Mouse (Mus musculus) CH12.LX (cell line): ENCODE measurements around the gene Rlf. TPM values are rescaled to one million over a fixed set of nuclear protein-coding genes. Genes with fewer than 3 reads are reported as not detected.

ENCODE experiments used
- DNase-seq: peaks from one replicate; pipeline ENCODE4 v3.0.0-alpha.2; 2013; ENCODE audit errors: extremely low read depth
- H3K27ac ChIP-seq: 2 replicates; pipeline ENCODE4 v1.5.1; 2012; ENCODE audit warnings: low read depth, mild to moderate bottlenecking, control low read depth, moderate library complexity; ENCODE audit not compliant: insufficient read depth
- H3K27me3 ChIP-seq: replicated peaks from 2 replicates; pipeline ENCODE3; 2012; ENCODE audit warnings: inconsistent platforms
- H3K36me3 ChIP-seq, 2 experiments: replicated peaks in 1 of 2; 2 replicates each; pipeline versions ENCODE3 to v1.6.1; 2012; ENCODE audit warnings: inconsistent platforms in 1 of 2, low read length in 1 of 2, mild to moderate bottlenecking in 1 of 2, mixed read lengths in 1 of 2, moderate library complexity in 1 of 2; ENCODE audit not compliant: control insufficient read depth in 1 of 2, insufficient read depth in 1 of 2
- H3K4me1 ChIP-seq, 2 experiments: 2 replicates each; pipeline ENCODE4 v1.6.1; 2012; ENCODE audit warnings: inconsistent platforms in 1 of 2, moderate library complexity in 1 of 2; ENCODE audit not compliant: insufficient read depth in 2 of 2, control insufficient read depth in 1 of 2
- H3K4me2 ChIP-seq: 2 replicates; pipeline ENCODE4 v1.6.1; 2012; ENCODE audit warnings: low read depth, mild to moderate bottlenecking, control low read depth; ENCODE audit not compliant: poor library complexity, insufficient read depth, severe bottlenecking
- H3K4me3 ChIP-seq, 3 experiments: fragments of 150-350 bp in 1 of 3; sonication (generic) in 1 of 3; replicated peaks in 1 of 3; 2 replicates each; pipeline versions ENCODE3 to v1.5.1; 2011 to 2012; ENCODE audit warnings: low read depth in 2 of 3, low read length in 2 of 3, mild to moderate bottlenecking in 2 of 3, moderate library complexity in 2 of 3, control low read depth in 1 of 3, improper control_type of control experiment in 1 of 3, inconsistent platforms in 1 of 3, mixed read lengths in 1 of 3; ENCODE audit not compliant: poor library complexity in 1 of 3
- H3K79me2 ChIP-seq: replicated peaks from 2 replicates; pipeline ENCODE4 v1.6.1; 2012; ENCODE audit warnings: mild to moderate bottlenecking, moderate library complexity; ENCODE audit not compliant: control insufficient read depth, poor library complexity, insufficient read depth, severe bottlenecking; ENCODE audit errors: extremely low read depth
- H3K9ac ChIP-seq: 2 replicates; pipeline ENCODE4 v1.6.1; 2012; ENCODE audit warnings: low read depth, mild to moderate bottlenecking, control low read depth, moderate library complexity; ENCODE audit not compliant: insufficient read depth
- H3K9me3 ChIP-seq: replicated peaks from 2 replicates; pipeline ENCODE3; 2012; ENCODE audit warnings: low read length, inconsistent platforms, mixed read lengths
- CHD1 ChIP-seq: IDR thresholded peaks from 2 replicates; pipeline ENCODE4 v1.6.1; 2012; ENCODE audit warnings: low read depth, low read length, improper control_type of control experiment, inconsistent platforms
- E2F4 ChIP-seq: IDR thresholded peaks from 2 replicates; pipeline ENCODE4 v1.6.1; 2011; ENCODE audit warnings: low read depth, low read length, improper control_type of control experiment; ENCODE audit not compliant: insufficient replicate concordance
- ELF1 ChIP-seq: IDR thresholded peaks from 2 replicates; pipeline ENCODE4 v1.6.1; 2014; ENCODE audit warnings: low read depth, mild to moderate bottlenecking, inconsistent platforms, low read length, improper control_type of control experiment
- ETS1 ChIP-seq: conservative IDR thresholded peaks from 2 replicates; pipeline ENCODE4 v1.6.1; 2012; ENCODE audit warnings: low read depth, mild to moderate bottlenecking, inconsistent platforms, low read length, improper control_type of control experiment, moderate library complexity
- GABPA ChIP-seq: IDR thresholded peaks from 2 replicates; pipeline ENCODE4 v1.6.1; 2012; ENCODE audit warnings: low read depth, low read length, improper control_type of control experiment, inconsistent platforms; ENCODE audit not compliant: insufficient replicate concordance
- HCFC1 ChIP-seq: IDR thresholded peaks from 2 replicates; pipeline ENCODE4 v1.6.1; 2012; ENCODE audit warnings: low read depth, mild to moderate bottlenecking, inconsistent platforms, low read length, improper control_type of control experiment
- IRF4 ChIP-seq: IDR thresholded peaks from 2 replicates; pipeline ENCODE4 v1.6.1; 2014; ENCODE audit warnings: low read depth, mild to moderate bottlenecking, inconsistent platforms, low read length, improper control_type of control experiment
- JUN ChIP-seq: IDR thresholded peaks from 2 replicates; pipeline ENCODE4 v1.6.1; 2011; ENCODE audit warnings: low read depth, mild to moderate bottlenecking, low read length, improper control_type of control experiment, moderate library complexity; ENCODE audit not compliant: insufficient read depth
- JUND ChIP-seq: conservative IDR thresholded peaks from 2 replicates; pipeline ENCODE4 v1.6.1; 2011; ENCODE audit warnings: low read depth, low read length, improper control_type of control experiment
- KAT2A ChIP-seq: IDR thresholded peaks from 2 replicates; pipeline ENCODE4 v1.6.1; 2012; ENCODE audit warnings: low read length, improper control_type of control experiment, inconsistent platforms; ENCODE audit not compliant: insufficient replicate concordance
- MAX ChIP-seq: IDR thresholded peaks from 2 replicates; pipeline ENCODE4 v1.6.1; 2011; ENCODE audit warnings: low read length, improper control_type of control experiment
- MAZ ChIP-seq: IDR thresholded peaks from 2 replicates; pipeline ENCODE4 v1.6.1; 2012; ENCODE audit warnings: low read depth, mild to moderate bottlenecking, inconsistent platforms, low read length, improper control_type of control experiment, moderate library complexity
- MEF2A ChIP-seq: IDR thresholded peaks from 2 replicates; pipeline ENCODE4 v1.6.1; 2014; ENCODE audit warnings: low read depth, mild to moderate bottlenecking, inconsistent platforms, low read length, improper control_type of control experiment, borderline replicate concordance
- MXI1 ChIP-seq: IDR thresholded peaks from 2 replicates; pipeline ENCODE4 v1.6.1; 2011; ENCODE audit warnings: mild to moderate bottlenecking, low read depth, low read length, improper control_type of control experiment
- MYC ChIP-seq: IDR thresholded peaks from 2 replicates; pipeline ENCODE4 v1.6.1; 2011; ENCODE audit warnings: low read depth, mild to moderate bottlenecking, improper control_type of control experiment, low read length
- NRF1 ChIP-seq: IDR thresholded peaks from 2 replicates; pipeline ENCODE4 v1.6.1; 2014; ENCODE audit warnings: low read depth, mild to moderate bottlenecking, inconsistent platforms, low read length, improper control_type of control experiment, moderate library complexity
- PAX5 ChIP-seq: IDR thresholded peaks from 2 replicates; pipeline ENCODE4 v1.6.1; 2012; ENCODE audit warnings: low read length, inconsistent platforms, mixed read lengths
- POLR2A ChIP-seq: IDR thresholded peaks from 2 replicates; pipeline ENCODE4 v1.6.1; 2011; ENCODE audit warnings: low read depth, mild to moderate bottlenecking, improper control_type of control experiment, low read length
- POLR2AphosphoS2 ChIP-seq: IDR thresholded peaks from 2 replicates; pipeline ENCODE4 v1.6.1; 2011; ENCODE audit warnings: low read depth, low read length, improper control_type of control experiment
- RAD21 ChIP-seq: IDR thresholded peaks from 2 replicates; pipeline ENCODE4 v1.6.1; 2011; ENCODE audit warnings: low read depth, mild to moderate bottlenecking, low read length, improper control_type of control experiment, moderate library complexity
- SIN3A ChIP-seq: IDR thresholded peaks from 2 replicates; pipeline ENCODE4 v1.6.1; 2012; ENCODE audit warnings: low read length, improper control_type of control experiment, inconsistent platforms
- SMC3 ChIP-seq: IDR thresholded peaks from 2 replicates; pipeline ENCODE4 v1.6.1; 2011; ENCODE audit warnings: low read depth, low read length, improper control_type of control experiment
- TCF12 ChIP-seq: IDR thresholded peaks from 2 replicates; pipeline ENCODE4 v1.6.1; 2014; ENCODE audit warnings: low read depth, mild to moderate bottlenecking, inconsistent platforms, low read length, improper control_type of control experiment
- USF2 ChIP-seq: conservative IDR thresholded peaks from 2 replicates; pipeline ENCODE4 v1.6.1; 2011; ENCODE audit warnings: low read depth, low read length, improper control_type of control experiment
- ZNF384 ChIP-seq: IDR thresholded peaks from 2 replicates; pipeline ENCODE4 v1.6.1; 2012; ENCODE audit warnings: low read depth, low read length, improper control_type of control experiment, inconsistent platforms
- dilution Hi-C: fragments of 300-500 bp; cut with MboI; formaldehyde crosslinking; loops from 2 replicates; pipeline ENCODE4 v1.14.3; 2020; ENCODE audit warnings: low sequenced_read_pairs; ENCODE audit not compliant: extremely low pct_unique_long_range_greater_than_20kb, extremely low pct_ligation_motif_present
- in situ Hi-C: fragments of 300-500 bp; cut with MboI; formaldehyde crosslinking; loops from 3 replicates; pipeline ENCODE4 v1.14.3; 2019; ENCODE audit warnings: low sequenced_read_pairs, low pct_ligation_motif_present, low pct_unique_long_range_greater_than_20kb, mixed read lengths
- polyA plus RNA-seq: library from polyadenylated mRNA; unstranded; fragments of >175 nt; gene quantifications from 2 replicates; pipeline ENCODE4 v1.2.1, GENCODE M21; 2012; ENCODE audit warnings: low read depth; ENCODE audit not compliant: insufficient read length
- total RNA-seq, 2 experiments: library from RNA; depleted of rRNA; stranded (reverse); fragments of 300-350 nt in 1 of 2; fragments of >200 nt in 1 of 2; gene quantifications; 2 replicates each; pipeline ENCODE4 v1.2.3; 2012 to 2014

Rlf gene
- total and polyA plus RNA-seq, 3 experiments = 9.4 to 25.5 (median 17.4) TPM

- H3K4me1 ChIP-seq = peaks cover 11 to 53% of the 10 kb centered on the region in 2 experiments
- no peak for TF ChIP-seq MAX
- TF ChIP-seq ELF1 = no peak
- TF ChIP-seq POLR2AphosphoS2 = no peak
- TF ChIP-seq HCFC1 = no peak
- no peak for TF ChIP-seq MEF2A
- no peak for TF ChIP-seq JUND
- no peak for TF ChIP-seq ETS1
- no peak for TF ChIP-seq E2F4
- TF ChIP-seq MYC = no peak
- TF ChIP-seq PAX5 = no peak
- TF ChIP-seq USF2 = no peak
- H3K36me3 ChIP-seq = peaks cover 3 to 25% of the 10 kb centered on the region in 2 experiments
- DNase-seq = no peak
- dilution Hi-C loops (no loop called here), in situ Hi-C loops (no loop called here)
- H3K4me2 ChIP-seq = no peak overlapping the region
- H3K79me2 ChIP-seq = peaks cover 32% of the 10 kb centered on the region
- H3K4me3 ChIP-seq = no peak overlapping the region
- H3K27me3 ChIP-seq = no peaks in the 10 kb centered on the region
- H3K27ac ChIP-seq = no peak overlapping the region
- no peaks in the 10 kb centered on the region for H3K9me3 ChIP-seq
- H3K9ac ChIP-seq = no peak overlapping the region
These were observed 20.1 kb downstream of the Rlf start for GRCm38 (mm10) chr4:121194736-121195135.

DNA sequence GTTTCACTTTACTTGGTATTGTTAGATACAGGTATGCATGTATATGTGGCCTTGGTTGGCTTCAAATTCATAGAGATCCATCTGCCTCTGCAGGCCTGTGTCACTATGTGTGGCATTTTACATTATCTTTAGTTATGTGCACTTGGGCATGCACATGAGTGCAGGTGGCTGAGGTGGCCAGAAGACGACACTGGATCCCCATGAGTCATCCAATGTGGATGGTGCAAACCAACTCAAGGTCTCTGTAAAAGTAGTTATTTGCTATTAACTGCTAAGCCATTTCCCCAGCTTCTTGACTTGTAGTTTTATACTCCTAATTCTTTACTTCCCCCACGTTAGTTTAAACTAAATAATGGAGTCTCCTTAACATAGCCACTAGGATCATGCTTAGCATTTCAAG is 22.6 kb downstream of the Rlf start:
- no peak overlapping the region for H3K27ac ChIP-seq
- H3K27me3 ChIP-seq = no peaks in the 10 kb centered on the region
- H3K79me2 ChIP-seq = peaks cover 23% of the 10 kb centered on the region
- dilution Hi-C loops = no loop called here
- H3K36me3 ChIP-seq = peaks cover 5 to 44% of the 10 kb centered on the region in 2 experiments
- H3K4me2 ChIP-seq = no peak overlapping the region
- DNase-seq = no peak
- no peak overlapping the region for H3K4me3 ChIP-seq
- TF ChIP-seq MXI1 (no peak), JUN (no peak), NRF1 (no peak), TCF12 (no peak), PAX5 (no peak), ELF1 (no peak), GABPA (no peak), SIN3A (no peak), POLR2A (no peak), MAZ (no peak), IRF4 (no peak), SMC3 (no peak), RAD21 (no peak), ZNF384 (no peak), KAT2A (no peak), E2F4 (no peak), CHD1 (no peak)
- no peak overlapping the region for H3K9ac ChIP-seq
- no peaks in the 10 kb centered on the region for H3K9me3 ChIP-seq
- peaks cover 9 to 34% of the 10 kb centered on the region in 2 experiments for H3K4me1 ChIP-seq
- in situ Hi-C loops = no loop called here
